Comparison of ENCODE assay signal across 28 mouse cellular contexts in the genomic region with DNA sequence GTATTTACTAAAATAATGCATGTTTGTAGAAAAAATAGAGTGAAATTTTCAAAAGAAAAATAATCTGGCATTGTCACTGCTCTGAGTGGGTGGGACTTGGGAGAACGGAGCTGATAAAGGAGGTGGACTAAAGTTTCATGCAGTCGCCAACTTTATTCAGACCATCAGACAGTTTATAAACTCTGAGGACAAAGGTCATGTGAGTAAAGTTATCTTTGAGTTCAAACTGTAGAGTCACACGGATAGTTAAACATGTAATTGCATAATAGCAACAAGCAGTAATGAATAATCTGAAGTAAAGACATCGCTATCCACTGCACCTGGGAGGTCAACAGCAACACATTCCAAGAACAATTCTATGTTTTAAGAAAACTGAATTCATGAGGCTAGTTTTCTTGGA. TPM values are rescaled to one million over a fixed set of nuclear protein-coding genes. Genes with fewer than 3 reads are reported as not detected.
DNase-seq lines count a peak whose midpoint lies in the region; ATAC-seq and TF ChIP-seq lines count a peak whose summit lies in the region.
"Had no signal": no experiment of that assay in that cellular context is flagged by ENCODE, and none has a peak within 500 bp of the region (broad histone marks: within the 10 kb centered on the region; RNA-seq: fewer than 3 reads in every experiment).

No protein-coding gene starts in this region.

- H3K27me3 ChIP-seq in liver, postnatal 0 days (ENCODE audit: insufficient read depth, low read length), result no peaks in the 10 kb centered on the region
- H3K27me3 ChIP-seq in liver, embryonic 11.5 days (replicated peaks; ENCODE audit: control insufficient read depth, insufficient read depth, low read length), result no peaks in the 10 kb centered on the region
- H3K27me3 ChIP-seq in intestine, embryonic 16.5 days (replicated peaks; ENCODE audit: control insufficient read depth, insufficient read depth, low read length), result no peaks in the 10 kb centered on the region
- H3K27me3 ChIP-seq in small intestine, adult 2 months (ENCODE audit: control insufficient read depth, insufficient read depth, low read length), result no peaks in the 10 kb centered on the region
- no peaks in the 10 kb centered on the region for H3K27me3 ChIP-seq in hindbrain, embryonic 14.5 days (ENCODE audit: control insufficient read depth, insufficient read depth, low read length)
- H3K27me3 ChIP-seq: CH12.LX; embryonic facial prominence, embryonic 12.5 days; embryonic facial prominence, embryonic 15.5 days; heart, embryonic 12.5 days; heart, embryonic 15.5 days; hindbrain, embryonic 13.5 days; Patski had no signal

- no peak for TF ChIP-seq CTCF in liver, postnatal 0 days (IDR thresholded peaks at IDR 0.05; ENCODE audit: low read depth)
- no peak for TF ChIP-seq CTCF in small intestine, adult 2 months (IDR thresholded peaks at IDR 0.05; ENCODE audit: extremely low read depth, insufficient read length, insufficient replicate concordance, low read depth, low read length)

- H3K9ac ChIP-seq in liver, postnatal 0 days (replicated peaks), result no peak overlapping the region
- no peak overlapping the region for H3K9ac ChIP-seq in liver, embryonic 11.5 days (ENCODE audit: low read depth, low read length)
- no peak overlapping the region for H3K9ac ChIP-seq in intestine, embryonic 16.5 days (ENCODE audit: low read depth, low read length)
- no peak overlapping the region for H3K9ac ChIP-seq in hindbrain, embryonic 14.5 days
- H3K9ac ChIP-seq: embryonic facial prominence, embryonic 12.5 days; embryonic facial prominence, embryonic 15.5 days; forebrain, postnatal 0 days; heart, embryonic 12.5 days; heart, embryonic 15.5 days; hindbrain, embryonic 13.5 days had no signal

- H3K4me2 ChIP-seq in liver, postnatal 0 days (ENCODE audit: low read depth, low read length), result no peak overlapping the region
- no peak overlapping the region for H3K4me2 ChIP-seq in liver, embryonic 11.5 days
- no peak overlapping the region for H3K4me2 ChIP-seq in intestine, embryonic 16.5 days (ENCODE audit: low read depth, low read length)
- H3K4me2 ChIP-seq in hindbrain, embryonic 14.5 days (replicated peaks), result no peak overlapping the region
- H3K4me2 ChIP-seq: embryonic facial prominence, embryonic 12.5 days; embryonic facial prominence, embryonic 15.5 days; heart, embryonic 12.5 days; heart, embryonic 15.5 days; hindbrain, embryonic 13.5 days had no signal

- peak overlapping the region; percentile 2; the same call in 1 of the 2 replicates for H3K27ac ChIP-seq in liver, postnatal 0 days (ENCODE audit: low read depth)
- H3K27ac ChIP-seq in liver, embryonic 11.5 days (ENCODE audit: low read depth, low read length), result no peak overlapping the region
- H3K27ac ChIP-seq in intestine, embryonic 16.5 days (ENCODE audit: low read length), result 0 out of 2 replicates have a peak overlapping the region, but pooled peaks have one; percentile 43
- H3K27ac ChIP-seq in small intestine, adult 2 months (ENCODE audit: insufficient read depth, low read depth, low read length), result peak overlapping the region; percentile 68
- no peak overlapping the region for H3K27ac ChIP-seq in hindbrain, embryonic 14.5 days
- H3K27ac ChIP-seq: embryonic facial prominence, embryonic 15.5 days; heart, embryonic 15.5 days; hindbrain, embryonic 10.5 days; hindbrain, embryonic 13.5 days had no signal

- DNase-seq in kidney, adult 9 months, result peak; percentile 45
- no peak for DNase-seq in kidney, postnatal 10 days
- no peak for DNase-seq in liver, postnatal 0 days
- DNase-seq in liver, embryonic 11.5 days (ENCODE audit: low spot score), result no peak
- DNase-seq in hindbrain, embryonic 14.5 days (ENCODE audit: low spot score), result no peak
- DNase-seq: adrenal gland, postnatal 10 days; adrenal gland, postnatal 36 days; B cell, adult 2 months; cerebellum, adult 18-20 months; cerebellum, adult 9-10 months; cerebellum, postnatal 14 days; forebrain, postnatal 0 days; gastrocnemius, postnatal 25 days; heart, adult 18-20 months; heart, postnatal 10 days; heart, postnatal 36 days had no signal

- H3K4me1 ChIP-seq in liver, postnatal 0 days (ENCODE audit: insufficient read depth), result no peaks in the 10 kb centered on the region; the same call in 1 of the 2 replicates
- H3K4me1 ChIP-seq in liver, embryonic 11.5 days (replicated peaks; ENCODE audit: control insufficient read depth, insufficient read depth, low read length), result no peaks in the 10 kb centered on the region; the same call in none of the 2 replicates
- 0 out of 2 replicates have a peak, but pooled peaks cover 8% of the 10 kb centered on the region for H3K4me1 ChIP-seq in intestine, embryonic 16.5 days (ENCODE audit: control insufficient read depth, insufficient read depth, low read length)
- peaks cover 5% of the 10 kb centered on the region; the same call in 1 of the 2 replicates for H3K4me1 ChIP-seq in small intestine, adult 2 months (ENCODE audit: control insufficient read depth, insufficient read depth, insufficient read length, low read length)
- H3K4me1 ChIP-seq in hindbrain, embryonic 14.5 days (replicated peaks; ENCODE audit: control insufficient read depth, insufficient read depth, low read length), result no peaks in the 10 kb centered on the region
- H3K4me1 ChIP-seq: embryonic facial prominence, embryonic 12.5 days; embryonic facial prominence, embryonic 15.5 days; heart, embryonic 12.5 days; heart, embryonic 15.5 days; hindbrain, embryonic 10.5 days; hindbrain, embryonic 13.5 days had no signal

- TF ChIP-seq EP300 in liver, postnatal 0 days (IDR thresholded peaks at IDR 0.05; ENCODE audit: low read depth), result no peak

- peak; percentile 64 for ATAC-seq in liver, postnatal 0 days
- no peak for ATAC-seq in liver, embryonic 11.5 days (replicated peaks; ENCODE audit: low FRiP score)
- ATAC-seq in intestine, embryonic 16.5 days, result peak; percentile 77
- no peak for ATAC-seq in hindbrain, embryonic 14.5 days (ENCODE audit: low FRiP score)
- ATAC-seq: forebrain, embryonic 14.5 days; forebrain, postnatal 0 days; Patski had no signal

- H3K9me3 ChIP-seq in liver, postnatal 0 days (ENCODE audit: low read length), result no peaks in the 10 kb centered on the region
- no peaks in the 10 kb centered on the region for H3K9me3 ChIP-seq in liver, embryonic 11.5 days (ENCODE audit: control insufficient read depth, low read length)
- H3K9me3 ChIP-seq in intestine, embryonic 16.5 days (ENCODE audit: control insufficient read depth, low read length), result no peaks in the 10 kb centered on the region
- H3K9me3 ChIP-seq in hindbrain, embryonic 14.5 days (ENCODE audit: control insufficient read depth, low read length), result no peaks in the 10 kb centered on the region
- H3K9me3 ChIP-seq: embryonic facial prominence, embryonic 12.5 days; embryonic facial prominence, embryonic 15.5 days; G1E; heart, embryonic 12.5 days; heart, embryonic 15.5 days; hindbrain, embryonic 10.5 days; hindbrain, embryonic 13.5 days had no signal

- no peak overlapping the region for H3K4me3 ChIP-seq in liver, postnatal 0 days (ENCODE audit: low read depth, low read length)
- no peak overlapping the region for H3K4me3 ChIP-seq in liver, embryonic 11.5 days (ENCODE audit: low read depth, low read length)
- no peak overlapping the region for H3K4me3 ChIP-seq in intestine, embryonic 16.5 days (ENCODE audit: low read length)
- no peak overlapping the region for H3K4me3 ChIP-seq in small intestine, adult 2 months (ENCODE audit: low read depth, low read length)
- H3K4me3 ChIP-seq in hindbrain, embryonic 14.5 days (replicated peaks; ENCODE audit: low read length), result no peak overlapping the region
- H3K4me3 ChIP-seq: embryonic facial prominence, embryonic 12.5 days; embryonic facial prominence, embryonic 15.5 days; heart, embryonic 12.5 days; heart, embryonic 15.5 days; hindbrain, embryonic 10.5 days; hindbrain, embryonic 13.5 days had no signal

- peaks cover 72% of the 10 kb centered on the region for H3K36me3 ChIP-seq in liver, postnatal 0 days (replicated peaks; ENCODE audit: insufficient read depth, low read length)
- H3K36me3 ChIP-seq in liver, embryonic 11.5 days (ENCODE audit: control insufficient read depth, insufficient read depth, low read length), result peaks cover 35% of the 10 kb centered on the region
- peaks cover 18% of the 10 kb centered on the region for H3K36me3 ChIP-seq in intestine, embryonic 16.5 days (ENCODE audit: control insufficient read depth, insufficient read depth, low read length)
- peaks cover 57% of the 10 kb centered on the region for H3K36me3 ChIP-seq in small intestine, adult 2 months (ENCODE audit: control insufficient read depth, insufficient read depth, low read length)
- peaks cover 95% of the 10 kb centered on the region for H3K36me3 ChIP-seq in hindbrain, embryonic 14.5 days (replicated peaks; ENCODE audit: control insufficient read depth, insufficient read depth)

- WGBS in liver, postnatal 0 days (ENCODE audit: insufficient replicate concordance), result 56% methylated on average over 4 of the region's 4 CpGs
- WGBS in liver, embryonic 11.5 days, result 87% methylated on average over 4 of the region's 4 CpGs
- WGBS in intestine, embryonic 16.5 days, result 61% methylated on average over 4 of the region's 4 CpGs
- 21% methylated on average over 4 of the region's 4 CpGs for WGBS in small intestine, adult 2 months
- WGBS in hindbrain, embryonic 14.5 days, result 94% methylated on average over 4 of the region's 4 CpGs

- TF ChIP-seq POLR2A in small intestine, adult 2 months (IDR thresholded peaks at IDR 0.05; ENCODE audit: low read depth, low read length), result no peak

RNA-seq across cellular contexts. Expression of a gene that starts 9.6 kb away (rescaled TPM):
- polyA plus RNA-seq in liver, postnatal 0 days (2015; fragmentation: Nextera tagmentation; extraction: Ambion mirVana), result 42.5 and 43.6 TPM in 2 replicates
- polyA plus RNA-seq in liver, embryonic 11.5 days (2014; fragmentation: Nextera tagmentation; extraction: Ambion mirVana), result 87.3 and 87.5 TPM in 2 replicates
- 124 and 132 TPM in 2 replicates for polyA plus RNA-seq in intestine, embryonic 16.5 days (2015; fragmentation: Nextera tagmentation; extraction: Ambion mirVana)
- 11.8 and 23.9 TPM in 2 replicates for polyA plus RNA-seq in small intestine, adult 2 months (2012; rRNA removed)
- 12.5 and 12.9 TPM in 2 replicates for polyA plus RNA-seq in hindbrain, embryonic 14.5 days (2014; fragmentation: Nextera tagmentation; extraction: Ambion mirVana)

RNA-seq across cellular contexts. Expression of a gene that starts 9.8 kb away (rescaled TPM):
- polyA plus RNA-seq in liver, postnatal 0 days (2015; fragmentation: Nextera tagmentation; extraction: Ambion mirVana), result 57.7 and 60.1 TPM in 2 replicates
- 188 and 201 TPM in 2 replicates for polyA plus RNA-seq in liver, embryonic 11.5 days (2014; fragmentation: Nextera tagmentation; extraction: Ambion mirVana)
- polyA plus RNA-seq in intestine, embryonic 16.5 days (2015; fragmentation: Nextera tagmentation; extraction: Ambion mirVana), result 122 and 132 TPM in 2 replicates
- polyA plus RNA-seq in small intestine, adult 2 months (2012; rRNA removed), result 18.0 and 33.9 TPM in 2 replicates
- 177 and 191 TPM in 2 replicates for polyA plus RNA-seq in hindbrain, embryonic 14.5 days (2014; fragmentation: Nextera tagmentation; extraction: Ambion mirVana)

Comparison
In these comparisons a context has a peak if more than half of its experiments do, and no peak if none do; other contexts are left out.
1. ATAC-seq: peak in liver, postnatal 0 days (single experiment) and intestine, embryonic 16.5 days (single experiment); none in liver, embryonic 11.5 days (single experiment) and hindbrain, embryonic 14.5 days (single experiment).
2. H3K27ac ChIP-seq: peak in liver, postnatal 0 days (single experiment), intestine, embryonic 16.5 days (single experiment) and small intestine, adult 2 months (single experiment); none in liver, embryonic 11.5 days (single experiment) and hindbrain, embryonic 14.5 days (single experiment).